ENCODE assay signal across 8 mouse cellular contexts in genomic region chr2:69897618-69898575, GRCm38 (mm10). TPM values are rescaled to one million over a fixed set of nuclear protein-coding genes. Genes with fewer than 3 reads are reported as not detected.
DNase-seq lines count a peak whose midpoint lies in the region; ATAC-seq and TF ChIP-seq lines count a peak whose summit lies in the region.

No protein-coding gene starts in this region.

- peak; percentile 67 for ATAC-seq in heart, embryonic 11.5 days (replicated peaks; ENCODE audit: insufficient number of reproducible peaks, low FRiP score, low TSS enrichment)
- peak; percentile 69 for ATAC-seq in kidney, embryonic 15.5 days (replicated peaks; ENCODE audit: low FRiP score)
- ATAC-seq in midbrain, postnatal 0 days (ENCODE audit: low FRiP score), result peak; percentile 65

- DNase-seq in liver, result peak; percentile 82
- DNase-seq in midbrain, postnatal 0 days (ENCODE audit: low spot score), result peak; percentile 39
- DNase-seq in spleen, postnatal 14 days (ENCODE audit: low spot score in 2 of 2), result peak; percentile 13 to 37

- H3K4me1 ChIP-seq in bone marrow macrophage, adult 2 months (ENCODE audit: control insufficient read depth, insufficient read depth, low read length), result peaks cover 2% of the 10 kb centered on the region
- H3K4me1 ChIP-seq in embryonic fibroblast, embryonic 13.5 days (ENCODE audit: control insufficient read depth, insufficient read depth, low read length), result no peaks in the 10 kb centered on the region
- H3K4me1 ChIP-seq in heart, embryonic 11.5 days (ENCODE audit: control insufficient read depth, insufficient read depth, low read length), result peaks cover 3% of the 10 kb centered on the region; the same call in 1 of the 2 replicates
- peaks cover 15% of the 10 kb centered on the region for H3K4me1 ChIP-seq in kidney, embryonic 15.5 days
- H3K4me1 ChIP-seq in midbrain, postnatal 0 days (ENCODE audit: insufficient read depth, low read length), result no peaks in the 10 kb centered on the region

- peak overlapping the region; percentile 51 for H3ac ChIP-seq in C2C12 (ENCODE audit: control insufficient read depth, insufficient read length, low read depth)

- under 1% methylated on average over 54 of the region's 55 CpGs for WGBS in heart, embryonic 11.5 days (ENCODE audit: insufficient replicate concordance)
- WGBS in kidney, embryonic 15.5 days, result under 1% methylated on average over 52 of the region's 55 CpGs
- under 1% methylated on average over 48 of the region's 55 CpGs for WGBS in midbrain, postnatal 0 days

- H3K9me3 ChIP-seq in heart, embryonic 11.5 days (replicated peaks; ENCODE audit: control insufficient read depth, low read length), result no peaks in the 10 kb centered on the region
- no peaks in the 10 kb centered on the region for H3K9me3 ChIP-seq in kidney, embryonic 15.5 days (replicated peaks)
- H3K9me3 ChIP-seq in midbrain, postnatal 0 days (ENCODE audit: low read length), result no peaks in the 10 kb centered on the region

- H3K27ac ChIP-seq in bone marrow macrophage, adult 2 months (ENCODE audit: insufficient read depth, low read depth, low read length), result peak overlapping the region; percentile 13
- peak overlapping the region; percentile 30; the same call in 1 of the 2 replicates for H3K27ac ChIP-seq in embryonic fibroblast, embryonic 13.5 days (ENCODE audit: insufficient read depth, low read length)
- peak overlapping the region; percentile 82 for H3K27ac ChIP-seq in heart, embryonic 11.5 days (ENCODE audit: low read depth, low read length)
- peak overlapping the region; percentile 94 for H3K27ac ChIP-seq in kidney, embryonic 15.5 days
- peak overlapping the region; percentile 94 for H3K27ac ChIP-seq in midbrain, postnatal 0 days (ENCODE audit: low read depth, low read length)

- H3K9ac ChIP-seq in heart, embryonic 11.5 days (ENCODE audit: low read depth, low read length), result peak overlapping the region; percentile 83
- H3K9ac ChIP-seq in kidney, embryonic 15.5 days, result peak overlapping the region; percentile 100
- H3K9ac ChIP-seq in midbrain, postnatal 0 days (replicated peaks; ENCODE audit: low read length, poor library complexity, severe bottlenecking), result peak overlapping the region; percentile 98

- peaks cover 57% of the 10 kb centered on the region for H3K79me2 ChIP-seq in C2C12 (ENCODE audit: control insufficient read depth, insufficient read depth)

- no peak for TF ChIP-seq POLR2A in bone marrow macrophage, adult 2 months (IDR thresholded peaks at IDR 0.05; ENCODE audit: borderline replicate concordance, low read depth, low read length)
- 0 out of 2 replicates have a peak, but pooled peaks have one; percentile 25 for TF ChIP-seq POLR2A in embryonic fibroblast, embryonic 13.5 days (IDR thresholded peaks at IDR 0.05; ENCODE audit: low read depth, low read length)

- peak overlapping the region; percentile 90 for H3K4me2 ChIP-seq in heart, embryonic 11.5 days
- peak overlapping the region; percentile 92 for H3K4me2 ChIP-seq in kidney, embryonic 15.5 days
- peak overlapping the region; percentile 86 for H3K4me2 ChIP-seq in midbrain, postnatal 0 days (ENCODE audit: low read depth, low read length, poor library complexity, severe bottlenecking)

- no peaks in the 10 kb centered on the region for H3K27me3 ChIP-seq in C2C12 (ENCODE audit: control insufficient read depth, insufficient read depth, insufficient read length)
- H3K27me3 ChIP-seq in heart, embryonic 11.5 days (ENCODE audit: control insufficient read depth, insufficient read depth, low read length), result no peaks in the 10 kb centered on the region
- no peaks in the 10 kb centered on the region for H3K27me3 ChIP-seq in kidney, embryonic 15.5 days
- no peaks in the 10 kb centered on the region for H3K27me3 ChIP-seq in midbrain, postnatal 0 days (ENCODE audit: insufficient read depth, low read length)

- H3K36me3 ChIP-seq in C2C12 (ENCODE audit: control insufficient read depth, insufficient read depth), result peaks cover 18% of the 10 kb centered on the region
- no peaks in the 10 kb centered on the region for H3K36me3 ChIP-seq in heart, embryonic 11.5 days (ENCODE audit: control insufficient read depth, insufficient read depth, low read length)
- H3K36me3 ChIP-seq in kidney, embryonic 15.5 days, result peaks cover 15% of the 10 kb centered on the region
- H3K36me3 ChIP-seq in midbrain, postnatal 0 days (ENCODE audit: insufficient read depth, low read length), result no peaks in the 10 kb centered on the region

- no peak for TF ChIP-seq CTCF in C2C12 (IDR thresholded peaks at IDR 0.05; ENCODE audit: control insufficient read depth, insufficient read depth, insufficient read length)
- TF ChIP-seq CTCF in bone marrow macrophage, adult 2 months (IDR thresholded peaks at IDR 0.05; ENCODE audit: low read depth, low read length), result no peak
- no peak for TF ChIP-seq CTCF in embryonic fibroblast, embryonic 13.5 days (IDR thresholded peaks at IDR 0.05; ENCODE audit: borderline replicate concordance, insufficient read depth, low read length)
- no peak for TF ChIP-seq CTCF in midbrain, postnatal 0 days (IDR thresholded peaks at IDR 0.05)

- peak overlapping the region; percentile 87 for H3K4me3 ChIP-seq in C2C12 (ENCODE audit: insufficient read depth, poor library complexity, severe bottlenecking)
- peak overlapping the region; percentile 99 for H3K4me3 ChIP-seq in bone marrow macrophage, adult 2 months (ENCODE audit: insufficient read depth, low read length)
- H3K4me3 ChIP-seq in embryonic fibroblast, embryonic 13.5 days (ENCODE audit: insufficient read depth, low read length), result peak overlapping the region; percentile 98
- peak overlapping the region; percentile 66 for H3K4me3 ChIP-seq in heart, embryonic 11.5 days (ENCODE audit: low read depth, low read length)
- H3K4me3 ChIP-seq in kidney, embryonic 15.5 days (replicated peaks), result peak overlapping the region; percentile 100
- H3K4me3 ChIP-seq in midbrain, postnatal 0 days (ENCODE audit: low read depth, low read length), result peak overlapping the region; percentile 98

- H3K79me3 ChIP-seq in C2C12 (ENCODE audit: low read depth), result peaks cover 52% of the 10 kb centered on the region

TF ChIP-seq in C2C12, 6 proteins besides CTCF, POLR2A, EP300 and RAD21:
- peak; percentile 59 for TF ChIP-seq CEBPB (IDR thresholded peaks at IDR 0.05; ENCODE audit: low read depth)
- TF ChIP-seq USF1 (IDR thresholded peaks at IDR 0.05; ENCODE audit: low read depth), result no peak

RNA-seq across cellular contexts. Expression of gene Ubr3, which starts 0.9 kb away (rescaled TPM):
- 6.3 TPM for polyA plus RNA-seq in C2C12 (2012; fragmentation: generic; extraction: Trizol)
- polyA plus RNA-seq in bone marrow macrophage, adult 2 months (2012; ENCODE audit: insufficient read depth, insufficient read length, missing spikeins), result 38.7 and 40.5 TPM in 2 replicates
- polyA plus RNA-seq in embryonic fibroblast, embryonic 13.5 days (2011; ENCODE audit: insufficient read length, low read depth, missing spikeins), result 50.7 and 52.7 TPM in 2 replicates
- 13.8 and 14.7 TPM in 2 replicates for polyA plus RNA-seq in heart, embryonic 11.5 days (2014; fragmentation: Nextera tagmentation; extraction: Ambion mirVana)
- 14.3 and 15.5 TPM in 2 replicates for polyA plus RNA-seq in kidney, embryonic 15.5 days (2015; fragmentation: Nextera tagmentation; extraction: Ambion mirVana)
- total RNA-seq in midbrain, postnatal 0 days (2014; rRNA removed), result 37.9 and 62.1 TPM in 2 replicates
- polyA plus RNA-seq in midbrain, postnatal 0 days (2015; fragmentation: Nextera tagmentation; extraction: Ambion mirVana), result 15.4 and 20.9 TPM in 2 replicates

RNA-seq across cellular contexts. Expression of gene Mettl5, which starts 12.5 kb away (rescaled TPM):
- polyA plus RNA-seq in C2C12 (2012; fragmentation: generic; extraction: Trizol), result 9.0 TPM
- polyA plus RNA-seq in bone marrow macrophage, adult 2 months (2012; ENCODE audit: insufficient read depth, insufficient read length, missing spikeins), result 19.4 and 20.0 TPM in 2 replicates
- polyA plus RNA-seq in embryonic fibroblast, embryonic 13.5 days (2011; ENCODE audit: insufficient read length, low read depth, missing spikeins), result 14.4 and 17.0 TPM in 2 replicates
- 34.7 and 36.4 TPM in 2 replicates for polyA plus RNA-seq in heart, embryonic 11.5 days (2014; fragmentation: Nextera tagmentation; extraction: Ambion mirVana)
- 42.9 and 43.4 TPM in 2 replicates for polyA plus RNA-seq in kidney, embryonic 15.5 days (2015; fragmentation: Nextera tagmentation; extraction: Ambion mirVana)
- 8.6 and 10.2 TPM in 2 replicates for total RNA-seq in midbrain, postnatal 0 days (2014; rRNA removed)
- polyA plus RNA-seq in midbrain, postnatal 0 days (2015; fragmentation: Nextera tagmentation; extraction: Ambion mirVana), result 30.4 and 34.1 TPM in 2 replicates

RNA-seq across cellular contexts. Expression of gene Ssb, which starts 36.5 kb away (rescaled TPM):
- 44.7 TPM for polyA plus RNA-seq in C2C12 (2012; fragmentation: generic; extraction: Trizol)
- 211 and 236 TPM in 2 replicates for polyA plus RNA-seq in bone marrow macrophage, adult 2 months (2012; ENCODE audit: insufficient read depth, insufficient read length, missing spikeins)
- polyA plus RNA-seq in embryonic fibroblast, embryonic 13.5 days (2011; ENCODE audit: insufficient read length, low read depth, missing spikeins), result 259 and 260 TPM in 2 replicates
- polyA plus RNA-seq in heart, embryonic 11.5 days (2014; fragmentation: Nextera tagmentation; extraction: Ambion mirVana), result 229 and 233 TPM in 2 replicates
- 356 and 389 TPM in 2 replicates for polyA plus RNA-seq in kidney, embryonic 15.5 days (2015; fragmentation: Nextera tagmentation; extraction: Ambion mirVana)
- 51.3 and 64.1 TPM in 2 replicates for total RNA-seq in midbrain, postnatal 0 days (2014; rRNA removed)
- 260 and 285 TPM in 2 replicates for polyA plus RNA-seq in midbrain, postnatal 0 days (2015; fragmentation: Nextera tagmentation; extraction: Ambion mirVana)

Comparison
In these comparisons a context has a peak if more than half of its experiments do, and no peak if none do; other contexts are left out.
1. Peak in every context shown above with its lines: DNase-seq, ATAC-seq, H3K4me3 ChIP-seq and H3K27ac ChIP-seq.
2. H3K27ac ChIP-seq: peak in every context shown above with its lines; median percentile 94 in kidney, embryonic 15.5 days; 94 in midbrain, postnatal 0 days; 82 in heart, embryonic 11.5 days; 30 in embryonic fibroblast, embryonic 13.5 days; 13 in bone marrow macrophage, adult 2 months.
3. DNase-seq: peak in every context shown above with its lines; median percentile 82 in liver; 39 in midbrain, postnatal 0 days; 25 in spleen, postnatal 14 days.